Mouse (Mus musculus) ES-Bruce4 (cell line): ENCODE data around the gene Ust.

Source experiments
- CTCF ChIP-seq: IDR thresholded peaks from one replicate; pipeline ENCODE4 v1.8.1; 2011; ENCODE audit warnings: low read depth, low read length
- EP300 ChIP-seq: IDR thresholded peaks from 2 replicates; pipeline ENCODE4 v1.6.1; 2011; ENCODE audit warnings: low read depth, low read length; ENCODE audit not compliant: insufficient read depth
- POLR2A ChIP-seq: IDR thresholded peaks from one replicate; pipeline ENCODE4 v1.8.1; 2011; ENCODE audit warnings: low read length; ENCODE audit not compliant: insufficient read depth

- TF ChIP-seq CTCF (no peak), EP300 (no peak), POLR2A (no peak)
These were observed at the start of gene Ust for GRCm38 (mm10) chr10:8518141-8519013.
